Mouse (Mus musculus) MEL (cell line): ENCODE measurements at regions not wholly inside any gene's neighbourhood (a gene's known extent, or its start where the extent isn't known, plus 50 kb on each side); places are given as distances from the start of the nearest gene placed in this dataset.

Experiments used
- DNase-seq: peaks from one replicate; pipeline ENCODE4 v3.0.0; 2011; ENCODE audit warnings: low read depth, low spot score
- H3K27ac ChIP-seq: 2 replicates; pipeline ENCODE4 v1.5.1; 2012; ENCODE audit warnings: low read depth, mild to moderate bottlenecking, control low read depth, low read length, moderate library complexity; ENCODE audit not compliant: control insufficient read depth
- H3K27me3 ChIP-seq, 2 experiments: fragments of 150-350 bp in 1 of 2; sonication (generic) in 1 of 2; 2 replicates each; pipeline ENCODE4 v1.6.1; 2012; ENCODE audit warnings: low read length in 2 of 2, mild to moderate bottlenecking in 2 of 2, improper control_type of control experiment in 1 of 2, moderate library complexity in 1 of 2; ENCODE audit not compliant: insufficient read depth in 2 of 2, control insufficient read depth in 1 of 2
- H3K36me3 ChIP-seq, 2 experiments: 2 replicates each; pipeline ENCODE4 v1.6.1; 2012 to 2014; ENCODE audit warnings: low read length in 2 of 2, improper control_type of control experiment in 1 of 2, inconsistent platforms in 1 of 2, mild to moderate bottlenecking in 1 of 2; ENCODE audit not compliant: insufficient read depth in 2 of 2, control insufficient read depth in 1 of 2
- H3K4me1 ChIP-seq, 2 experiments: fragments of 150-350 bp in 1 of 2; sonication (generic) in 1 of 2; 2 replicates each; pipeline ENCODE4 v1.6.1; 2012; ENCODE audit warnings: low read length in 2 of 2, improper control_type of control experiment in 1 of 2, mild to moderate bottlenecking in 1 of 2; ENCODE audit not compliant: insufficient read depth in 2 of 2, control insufficient read depth in 1 of 2
- H3K4me3 ChIP-seq, 2 experiments: fragments of 150-350 bp in 1 of 2; sonication (generic) in 1 of 2; 2 replicates each; pipeline ENCODE4 v1.5.1; 2012; ENCODE audit warnings: low read depth in 2 of 2, low read length in 2 of 2, mild to moderate bottlenecking in 2 of 2, moderate library complexity in 2 of 2, control low read depth in 1 of 2, improper control_type of control experiment in 1 of 2; ENCODE audit not compliant: control insufficient read depth in 1 of 2, insufficient read depth in 1 of 2
- H3K79me2 ChIP-seq: 2 replicates; pipeline ENCODE4 v1.6.1; 2012; ENCODE audit warnings: mild to moderate bottlenecking, low read length, moderate library complexity; ENCODE audit not compliant: control insufficient read depth, poor library complexity, insufficient read depth
- H3K9ac ChIP-seq: 2 replicates; pipeline ENCODE4 v1.6.1; 2012; ENCODE audit warnings: low read depth, mild to moderate bottlenecking, control low read depth, low read length, moderate library complexity; ENCODE audit not compliant: control insufficient read depth, poor library complexity, severe bottlenecking
- H3K9me3 ChIP-seq: fragments of 150-350 bp; sonication (generic); replicated peaks from 2 replicates; pipeline ENCODE4 v1.6.1; 2012; ENCODE audit warnings: mild to moderate bottlenecking, low read length, improper control_type of control experiment, moderate library complexity; ENCODE audit not compliant: insufficient read depth
- EP300 ChIP-seq, 2 experiments: IDR thresholded peaks; 2 replicates each; pipeline ENCODE4 v1.6.1; 2011; ENCODE audit warnings: improper control_type of control experiment in 2 of 2, low read length in 2 of 2, low read depth in 1 of 2, mild to moderate bottlenecking in 1 of 2
- GABPA ChIP-seq: IDR thresholded peaks from 2 replicates; pipeline ENCODE4 v1.6.1; 2012; ENCODE audit warnings: low read depth, mild to moderate bottlenecking, inconsistent platforms, low read length, improper control_type of control experiment, moderate library complexity
- GATA1 ChIP-seq: IDR thresholded peaks from 2 replicates; pipeline ENCODE4 v1.6.1; 2011; ENCODE audit warnings: low read depth, low read length, improper control_type of control experiment
- MYC ChIP-seq: IDR thresholded peaks from 2 replicates; pipeline ENCODE4 v1.6.1; 2011; ENCODE audit warnings: low read depth, mild to moderate bottlenecking, low read length, improper control_type of control experiment, moderate library complexity
- POLR2A ChIP-seq, 2 experiments: IDR thresholded peaks; 2 replicates each; pipeline ENCODE4 v1.6.1; 2011 to 2012; ENCODE audit warnings: low read length in 2 of 2, mild to moderate bottlenecking in 2 of 2, control low read depth in 1 of 2, improper control_type of control experiment in 1 of 2, low read depth in 1 of 2, moderate library complexity in 1 of 2; ENCODE audit not compliant: control insufficient read depth in 1 of 2, insufficient read depth in 1 of 2, poor library complexity in 1 of 2
- POLR2AphosphoS5 ChIP-seq: IDR thresholded peaks from 2 replicates; pipeline ENCODE4 v1.6.1; 2012; ENCODE audit warnings: low read depth, borderline replicate concordance, mild to moderate bottlenecking, inconsistent platforms, low read length, moderate library complexity, mixed read lengths
- RCOR1 ChIP-seq: IDR thresholded peaks from 2 replicates; pipeline ENCODE4 v1.6.1; 2012; ENCODE audit warnings: low read depth, mild to moderate bottlenecking, inconsistent platforms, low read length, improper control_type of control experiment
- TAL1 ChIP-seq: IDR thresholded peaks from 2 replicates; pipeline ENCODE4 v1.6.1; 2012; ENCODE audit warnings: mild to moderate bottlenecking, inconsistent platforms, low read length, moderate library complexity, mixed read lengths
- TCF12 ChIP-seq: IDR thresholded peaks from 2 replicates; pipeline ENCODE4 v1.6.1; 2014; ENCODE audit warnings: low read depth, mild to moderate bottlenecking, inconsistent platforms, low read length, improper control_type of control experiment, moderate library complexity
- USF2 ChIP-seq, 2 experiments: IDR thresholded peaks; 2 replicates each; pipeline ENCODE4 v1.6.1; 2011 to 2012; ENCODE audit warnings: improper control_type of control experiment in 2 of 2, low read length in 2 of 2, borderline replicate concordance in 1 of 2, inconsistent platforms in 1 of 2, low read depth in 1 of 2, mild to moderate bottlenecking in 1 of 2; ENCODE audit not compliant: insufficient read depth in 1 of 2
- ZC3H11A ChIP-seq: IDR thresholded peaks from 2 replicates; pipeline ENCODE4 v1.6.1; 2012; ENCODE audit warnings: low read depth, mild to moderate bottlenecking, inconsistent platforms, low read length, improper control_type of control experiment
- ZKSCAN1 ChIP-seq: IDR thresholded peaks from 2 replicates; pipeline ENCODE4 v1.6.1; 2012; ENCODE audit warnings: low read depth, mild to moderate bottlenecking, inconsistent platforms, low read length, improper control_type of control experiment, moderate library complexity
- ZMIZ1 ChIP-seq: IDR thresholded peaks from 2 replicates; pipeline ENCODE4 v1.6.1; 2012; ENCODE audit warnings: low read depth, mild to moderate bottlenecking, inconsistent platforms, low read length, improper control_type of control experiment, moderate library complexity
- ZNF384 ChIP-seq: IDR thresholded peaks from 2 replicates; pipeline ENCODE4 v1.6.1; 2012; ENCODE audit warnings: low read depth, mild to moderate bottlenecking, inconsistent platforms, low read length, improper control_type of control experiment

DNA sequence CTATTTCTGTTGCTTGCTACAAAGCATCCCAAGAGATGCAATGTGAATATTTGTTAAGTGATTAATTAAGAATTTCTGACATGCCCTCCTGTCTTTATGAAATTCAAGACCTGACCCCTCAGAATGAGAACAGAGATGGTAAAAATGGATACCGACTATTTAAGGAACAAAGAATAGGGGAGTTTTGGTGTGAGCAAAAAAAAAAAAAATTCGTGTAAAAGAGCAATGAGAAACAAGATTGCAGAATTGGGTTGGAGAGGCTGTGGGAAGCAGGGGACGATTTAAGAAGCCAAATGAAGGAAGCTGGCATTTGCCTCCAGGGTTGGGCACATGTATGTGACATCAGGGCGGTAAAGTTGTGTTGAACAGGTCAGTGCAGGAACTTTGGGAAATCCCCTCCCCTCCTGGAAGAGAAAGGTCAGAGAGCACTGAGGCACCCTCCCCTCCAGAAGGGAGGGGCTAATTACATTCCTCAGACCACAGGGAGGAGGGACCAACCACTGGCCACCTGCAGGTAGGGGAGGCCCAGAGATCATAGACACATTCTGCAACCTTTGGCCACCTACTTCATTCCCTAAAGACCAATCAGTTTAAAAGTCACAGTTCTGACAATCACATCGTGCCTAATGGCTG, 212.3 kb upstream of the Ankrd55 start:
- H3K79me2 ChIP-seq = no peaks in the 10 kb centered on the region
- H3K4me1 ChIP-seq = no peaks in the 10 kb centered on the region
- no peaks in the 10 kb centered on the region; a peak in 1 of 4 replicates for H3K27me3 ChIP-seq
- no peak overlapping the region for H3K27ac ChIP-seq
- no peaks in the 10 kb centered on the region for H3K9me3 ChIP-seq
- no peaks in the 10 kb centered on the region for H3K36me3 ChIP-seq
- H3K9ac ChIP-seq = no peak overlapping the region
- TF ChIP-seq POLR2AphosphoS5 (no peak), GATA1 (no peak)
- H3K4me3 ChIP-seq = no peak overlapping the region
- no peak for DNase-seq

DNA sequence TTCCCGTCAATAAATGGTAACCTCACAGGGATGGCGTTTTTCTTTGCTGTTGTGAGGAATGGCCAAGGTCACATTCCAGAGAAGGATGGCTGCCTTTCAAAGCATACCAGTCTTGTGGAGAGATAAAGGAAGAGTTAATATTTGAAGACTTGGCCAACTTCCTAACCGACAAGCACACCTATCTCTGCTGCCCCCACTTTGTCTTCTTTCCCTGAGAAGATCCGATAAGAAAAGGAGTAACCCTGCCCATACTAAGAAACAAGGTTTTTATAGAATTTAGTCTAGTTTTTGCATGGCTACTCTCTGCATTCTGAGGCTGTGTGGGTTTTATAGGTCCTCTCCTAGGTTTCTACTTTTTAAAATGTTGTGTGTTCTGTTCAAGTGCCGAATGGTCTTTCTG, 210.2 kb upstream of the Ankrd55 start:
- H3K27me3 ChIP-seq = no peaks in the 10 kb centered on the region; a peak in 1 of 4 replicates
- no peak overlapping the region for H3K4me3 ChIP-seq
- TF ChIP-seq TAL1 = no peak
- no peak for TF ChIP-seq GABPA
- no peak for TF ChIP-seq USF2 (IDR thresholded peaks at IDR 0.05; ENCODE audit: borderline replicate concordance in 1 of 2, insufficient read depth in 1 of 2, low read depth in 1 of 2, low read length in 2 of 2)
- no peak for TF ChIP-seq EP300 (IDR thresholded peaks at IDR 0.05; ENCODE audit: low read depth in 1 of 2, low read length in 2 of 2)
- no peak for TF ChIP-seq ZNF384
- TF ChIP-seq MYC = no peak
- TF ChIP-seq POLR2A (IDR thresholded peaks at IDR 0.05; ENCODE audit: control insufficient read depth in 1 of 2, insufficient read depth in 1 of 2, low read depth in 1 of 2, low read length in 2 of 2, poor library complexity in 1 of 2) = no peak
- no peak for TF ChIP-seq TCF12
- TF ChIP-seq ZMIZ1 = no peak
- no peak for TF ChIP-seq POLR2AphosphoS5
- no peak overlapping the region for H3K9ac ChIP-seq
- no peaks in the 10 kb centered on the region for H3K79me2 ChIP-seq
- no peaks in the 10 kb centered on the region for H3K4me1 ChIP-seq
- H3K27ac ChIP-seq = no peak overlapping the region
- no peak for DNase-seq
- no peaks in the 10 kb centered on the region for H3K36me3 ChIP-seq
- H3K9me3 ChIP-seq = no peaks in the 10 kb centered on the region

DNA sequence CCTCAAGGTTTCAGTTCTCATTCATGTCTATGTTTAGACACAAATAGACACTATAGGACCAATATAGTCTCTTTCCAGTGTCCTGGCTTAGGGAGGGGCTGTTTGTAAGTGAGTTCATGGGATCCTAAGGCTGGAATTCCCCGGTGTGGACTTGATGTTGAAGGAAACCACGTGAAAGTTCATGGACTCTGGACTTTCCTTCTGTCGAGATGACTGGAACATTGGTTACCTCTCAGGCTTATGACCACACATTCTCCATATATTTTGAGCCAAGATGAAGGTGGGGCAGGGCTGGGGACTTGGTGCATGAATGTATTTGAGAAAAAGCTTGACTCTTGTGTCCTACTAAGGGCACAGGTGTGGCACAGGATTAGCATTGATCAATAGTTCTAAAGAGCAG, 206.3 kb upstream of the Ankrd55 start:
- no peak for TF ChIP-seq POLR2AphosphoS5
- no peak for TF ChIP-seq ZKSCAN1
- TF ChIP-seq RCOR1 = no peak
- TF ChIP-seq ZC3H11A = no peak
- TF ChIP-seq GATA1 = no peak
- TF ChIP-seq GABPA = no peak
- TF ChIP-seq ZMIZ1 = no peak
- Histone ChIP-seq H3K4me1 (no peaks in the 10 kb centered on the region), H3K79me2 (no peaks in the 10 kb centered on the region), H3K9ac (no peak overlapping the region), H3K27me3 (no peaks in the 10 kb centered on the region; a peak in 1 of 4 replicates), H3K4me3 (no peak overlapping the region), H3K9me3 (no peaks in the 10 kb centered on the region), H3K27ac (no peak overlapping the region), H3K36me3 (no peaks in the 10 kb centered on the region)
- no peak for DNase-seq
